ENCODE assay signal across 11 mouse cellular contexts in the genomic region with DNA sequence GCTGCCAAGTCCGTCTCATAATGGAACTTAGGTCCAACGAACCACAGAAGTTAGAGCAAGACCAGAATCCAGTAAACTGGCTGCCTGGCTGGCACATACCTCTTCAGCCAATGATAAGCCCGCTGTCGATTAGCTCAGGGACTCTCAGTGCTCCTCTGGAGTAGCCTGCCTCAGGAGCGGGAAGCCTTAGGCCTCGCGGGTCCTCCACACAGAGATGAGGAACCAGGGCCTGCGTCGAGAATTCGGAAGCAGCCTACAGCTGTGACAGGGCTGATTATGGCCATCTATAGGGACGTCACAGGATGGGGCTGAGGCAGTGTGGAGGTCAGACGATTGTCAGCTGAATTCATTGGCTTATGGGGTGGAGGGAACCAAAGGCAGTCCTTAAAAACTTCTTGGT.
DNase-seq lines count a peak whose midpoint lies in the region; ATAC-seq and TF ChIP-seq lines count a peak whose summit lies in the region.
"Had no signal": no experiment of that assay in that cellular context is flagged by ENCODE, and none has a peak within 500 bp of the region (broad histone marks: within the 10 kb centered on the region; RNA-seq: fewer than 3 reads in every experiment).

No protein-coding gene starts in this region.

- no peaks in the 10 kb centered on the region for H3K36me3 ChIP-seq in forebrain, postnatal 0 days (ENCODE audit: insufficient read depth)
- H3K36me3 ChIP-seq in midbrain, embryonic 11.5 days (ENCODE audit: control insufficient read depth, insufficient read depth, low read length), result no peaks in the 10 kb centered on the region
- H3K36me3 ChIP-seq: heart, embryonic 10.5 days; liver, embryonic 15.5 days had no signal

- no peaks in the 10 kb centered on the region; the same call in 1 of the 2 replicates for H3K4me1 ChIP-seq in forebrain, postnatal 0 days (ENCODE audit: insufficient read depth)
- H3K4me1 ChIP-seq in midbrain, embryonic 11.5 days (ENCODE audit: control insufficient read depth, insufficient read depth, low read length), result peaks cover 37% of the 10 kb centered on the region

- peak; percentile 4 for DNase-seq in urinary bladder, postnatal 10 days (ENCODE audit: low spot score)
- no peak for DNase-seq in urinary bladder, adult 18-20 months (ENCODE audit: low spot score in 2 of 2)
- no peak for DNase-seq in forebrain, postnatal 0 days
- DNase-seq in midbrain, embryonic 11.5 days (ENCODE audit: low spot score, missing footprints), result peak; percentile 93
- DNase-seq in urinary bladder, postnatal 36 days (ENCODE audit: low spot score in 2 of 2), result no peak
- DNase-seq in left cerebral cortex, adult 18-20 months (ENCODE audit: low spot score in 2 of 2), result no peak
- DNase-seq: cerebellum, postnatal 10 days; thymus, postnatal 4 days had no signal

- H3K4me2 ChIP-seq in forebrain, postnatal 0 days (ENCODE audit: low read depth), result no peak overlapping the region
- H3K4me2 ChIP-seq in midbrain, embryonic 11.5 days, result no peak overlapping the region

- no peak overlapping the region for H3K9ac ChIP-seq in forebrain, postnatal 0 days
- peak overlapping the region; percentile 72 for H3K9ac ChIP-seq in midbrain, embryonic 11.5 days (ENCODE audit: low read length)
- H3K9ac ChIP-seq: liver, embryonic 15.5 days had no signal

- H3K4me3 ChIP-seq in forebrain, postnatal 0 days (ENCODE audit: low read depth, low read length), result no peak overlapping the region
- no peak overlapping the region for H3K4me3 ChIP-seq in midbrain, embryonic 11.5 days (ENCODE audit: low read depth, low read length)
- H3K4me3 ChIP-seq: liver, embryonic 15.5 days had no signal

- ATAC-seq in forebrain, postnatal 0 days, result no peak
- ATAC-seq in midbrain, embryonic 11.5 days (ENCODE audit: low FRiP score), result no peak
- ATAC-seq in granulocyte monocyte progenitor cell, adult 5-6 weeks (replicated peaks; ENCODE audit: poor library complexity, severe bottlenecking), result no peak

- H3K27me3 ChIP-seq in forebrain, postnatal 0 days (ENCODE audit: insufficient read depth, low read length), result no peaks in the 10 kb centered on the region
- no peaks in the 10 kb centered on the region for H3K27me3 ChIP-seq in midbrain, embryonic 11.5 days (ENCODE audit: control insufficient read depth, insufficient read depth, low read length)

- 0 out of 2 replicates have a peak overlapping the region, but pooled peaks have one; percentile 84 for H3K27ac ChIP-seq in forebrain, postnatal 0 days (ENCODE audit: low read depth, low read length)
- H3K27ac ChIP-seq in midbrain, embryonic 11.5 days (ENCODE audit: low read depth, low read length), result peak overlapping the region; percentile 99
- H3K27ac ChIP-seq: liver, embryonic 15.5 days had no signal

- H3K9me3 ChIP-seq in forebrain, postnatal 0 days (ENCODE audit: low read length), result no peaks in the 10 kb centered on the region
- no peaks in the 10 kb centered on the region for H3K9me3 ChIP-seq in midbrain, embryonic 11.5 days (ENCODE audit: control insufficient read depth, low read length)
- H3K9me3 ChIP-seq: heart, embryonic 10.5 days; liver, embryonic 15.5 days had no signal

- TF ChIP-seq CTCF in forebrain, postnatal 0 days (IDR thresholded peaks at IDR 0.05; ENCODE audit: low read depth), result no peak

- WGBS in forebrain, postnatal 0 days, result 36% methylated on average over 12 of the region's 12 CpGs
- WGBS in midbrain, embryonic 11.5 days, result 46% methylated on average over 12 of the region's 12 CpGs

Comparison
In these comparisons a context has a peak if more than half of its experiments do, and no peak if none do; other contexts are left out.
1. DNase-seq: peak in urinary bladder, postnatal 10 days (single experiment) and midbrain, embryonic 11.5 days (single experiment); none in urinary bladder, adult 18-20 months (0 of 2), forebrain, postnatal 0 days (single experiment), urinary bladder, postnatal 36 days (0 of 2) and left cerebral cortex, adult 18-20 months (0 of 2).